Mouse (Mus musculus): ENCODE data around the gene Fam131b.

Fam131b gene

DNA sequence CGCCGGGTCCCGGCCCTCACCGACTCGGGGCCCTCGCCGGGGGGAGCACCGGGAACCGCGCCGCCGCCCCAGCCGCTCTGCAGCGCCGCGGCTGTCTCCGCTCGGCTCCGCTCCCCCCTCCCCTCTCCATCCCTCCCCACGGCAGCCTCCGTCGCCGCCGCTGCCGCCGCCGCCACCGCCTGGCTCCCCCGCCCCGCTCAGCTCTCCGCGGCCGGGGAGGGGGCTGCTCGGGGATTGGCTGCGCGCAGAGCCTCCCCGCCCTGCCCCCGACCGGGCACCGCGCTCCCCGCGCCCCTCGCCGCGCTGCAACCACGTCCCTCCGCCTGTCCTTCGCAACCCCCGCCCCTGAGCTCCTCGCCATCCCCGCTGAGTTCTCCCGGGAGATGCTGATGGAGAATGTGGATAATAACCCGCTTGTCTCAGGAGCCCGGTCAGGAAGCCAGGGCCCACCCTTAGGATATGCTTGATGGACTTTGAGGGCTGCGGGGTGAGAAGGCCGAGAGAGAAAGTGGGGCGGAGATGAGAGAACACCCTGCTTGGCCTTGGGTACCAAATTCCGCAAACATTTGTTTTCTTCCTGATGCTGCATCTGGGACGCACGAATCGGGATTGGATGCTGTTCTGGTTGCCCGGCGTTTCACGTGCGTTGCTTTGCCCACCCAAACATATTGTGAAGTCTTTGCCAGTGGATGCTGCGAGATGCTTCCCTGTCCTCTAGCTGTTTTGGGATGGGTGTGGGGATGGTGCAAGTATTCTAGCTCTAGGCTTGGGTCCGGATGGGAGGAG, at the start of gene Fam131b:
Fam131b (minus strand) TSS at position 162 of the 786 bp plus-strand sequence.
- peak; percentile 77 for DNase-seq (ENCODE audit: inconsistent ontology term)

GRCm38 (mm10) chr6:42373669-42374430, 49.4 kb upstream of the Fam131b start:
- DNase-seq (ENCODE audit: inconsistent ontology term) = no peak

DNA sequence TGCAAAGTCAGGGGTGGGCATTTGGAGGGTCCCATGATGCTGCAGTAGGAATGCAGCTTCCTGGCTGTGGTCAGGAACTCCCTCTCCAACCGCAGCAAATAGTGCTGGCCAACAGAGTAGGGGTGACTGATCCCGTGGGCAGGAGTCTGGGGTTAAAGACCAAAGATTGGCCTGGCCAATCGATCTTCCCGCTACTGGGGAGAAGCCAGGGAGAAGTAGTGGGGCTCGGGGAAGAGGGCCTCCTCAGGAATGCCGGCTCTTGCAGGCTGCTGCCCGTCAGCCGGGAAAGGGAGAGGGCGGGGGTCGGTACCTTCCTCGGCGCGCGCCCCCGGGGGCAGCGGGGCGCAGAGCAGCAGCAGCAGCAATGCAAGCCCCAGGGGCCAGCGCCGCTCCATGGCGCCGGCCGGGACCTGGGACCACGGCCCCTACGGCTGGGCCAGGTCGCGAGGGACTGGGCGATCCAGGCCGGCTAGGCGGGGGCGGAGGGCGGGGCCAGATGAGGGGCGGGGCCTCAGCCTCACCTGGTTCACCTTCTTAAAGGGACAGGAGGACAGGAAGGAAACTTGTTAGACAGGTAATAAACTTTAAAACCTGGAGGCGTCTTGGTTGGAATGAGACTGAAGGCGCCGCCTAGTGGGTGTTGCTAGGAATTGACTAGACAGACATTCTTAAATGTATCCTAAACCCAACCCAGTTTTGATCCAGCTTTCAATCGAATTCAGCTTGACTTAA, 48.5 kb upstream of the Fam131b start, which contains the start of gene Epha1:
Epha1 (minus strand) TSS at position 453 of the 732 bp plus-strand sequence.
- DNase-seq (ENCODE audit: inconsistent ontology term) = no peak

GRCm38 (mm10) chr6:42372421-42372815, 48.0 kb upstream of the Fam131b start:
- no peak for DNase-seq (ENCODE audit: inconsistent ontology term)

DNA sequence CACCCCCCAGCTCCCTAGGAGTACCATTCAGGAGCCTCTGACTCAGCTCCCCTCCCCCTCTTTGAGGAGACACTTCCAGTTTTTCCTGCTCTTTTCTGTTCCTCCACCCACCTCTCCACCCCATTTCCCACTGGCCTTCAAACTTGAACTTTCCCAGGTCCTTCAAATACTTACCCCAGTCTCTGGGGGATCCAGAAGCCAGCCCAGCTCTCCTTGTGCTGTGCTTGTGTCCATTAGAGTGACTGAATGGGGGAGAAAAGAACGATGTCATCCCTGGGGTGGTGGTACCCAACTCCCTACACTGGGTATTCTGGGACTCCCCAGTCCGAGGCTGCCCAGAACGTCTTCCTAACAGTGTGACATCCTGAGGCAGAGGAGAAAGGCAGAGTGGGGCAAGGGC, 47.6 kb upstream of the Fam131b start:
- DNase-seq (ENCODE audit: inconsistent ontology term) = no peak

DNA sequence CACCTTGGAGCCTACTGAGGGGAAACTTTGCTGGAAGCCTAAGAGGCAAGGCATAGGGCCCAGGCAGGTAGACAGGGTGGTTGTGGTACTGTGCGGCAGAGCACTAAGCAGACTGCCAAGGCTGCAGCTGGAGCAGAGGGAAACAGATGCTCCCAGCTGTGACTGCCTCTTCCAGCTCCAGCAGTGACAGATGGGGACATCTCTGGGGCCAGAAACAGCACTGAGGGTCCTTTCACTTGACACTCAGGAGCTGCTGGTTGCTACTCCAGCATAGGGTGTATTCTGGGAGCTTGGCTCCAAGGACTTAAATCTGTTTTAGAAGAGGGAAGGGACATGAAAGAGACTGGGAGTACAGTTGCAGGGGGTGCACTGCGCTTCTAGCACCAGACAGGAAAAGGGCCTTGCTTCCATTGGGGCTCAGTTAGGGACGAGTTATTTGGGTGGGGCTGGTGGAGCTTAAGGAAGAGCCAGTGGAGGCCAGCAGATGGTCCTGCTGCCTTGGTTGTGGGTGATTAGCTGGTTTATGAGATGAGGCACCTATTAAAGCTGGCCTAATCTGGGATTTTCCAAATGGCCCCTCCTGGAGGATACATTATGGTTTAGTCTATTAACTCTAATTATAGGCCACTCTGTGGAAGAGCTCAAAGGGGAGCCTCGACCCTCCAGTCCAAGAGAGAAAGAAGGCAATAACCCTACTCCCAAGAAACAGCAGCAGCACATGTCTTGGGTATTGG, 46.4 kb upstream of the Fam131b start:
- DNase-seq (ENCODE audit: inconsistent ontology term) = no peak

DNA sequence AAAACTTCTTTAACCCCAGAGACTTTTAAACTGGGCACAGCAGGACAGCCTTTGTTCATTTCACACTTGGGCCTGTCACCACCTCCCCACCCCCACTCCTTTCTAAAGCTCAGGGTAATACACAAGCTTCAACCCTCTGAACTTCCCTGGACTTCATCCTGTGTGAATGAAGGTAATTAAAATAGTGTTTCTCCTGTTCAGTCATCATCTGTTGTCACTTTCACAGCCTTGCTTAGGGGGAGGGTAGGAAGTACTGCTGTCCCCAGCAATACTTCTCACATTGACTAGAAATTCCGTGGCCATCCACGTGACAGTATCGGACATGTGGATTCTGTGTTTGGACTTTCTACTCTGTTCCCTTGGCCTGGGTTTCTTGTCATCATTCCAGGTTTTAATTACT, 45.4 kb upstream of the Fam131b start:
- DNase-seq (ENCODE audit: inconsistent ontology term) = no peak

- no peak for DNase-seq (ENCODE audit: inconsistent ontology term)
Measured at GRCm38 (mm10) chr6:42365215-42365614, 40.8 kb upstream of the Fam131b start.

DNA sequence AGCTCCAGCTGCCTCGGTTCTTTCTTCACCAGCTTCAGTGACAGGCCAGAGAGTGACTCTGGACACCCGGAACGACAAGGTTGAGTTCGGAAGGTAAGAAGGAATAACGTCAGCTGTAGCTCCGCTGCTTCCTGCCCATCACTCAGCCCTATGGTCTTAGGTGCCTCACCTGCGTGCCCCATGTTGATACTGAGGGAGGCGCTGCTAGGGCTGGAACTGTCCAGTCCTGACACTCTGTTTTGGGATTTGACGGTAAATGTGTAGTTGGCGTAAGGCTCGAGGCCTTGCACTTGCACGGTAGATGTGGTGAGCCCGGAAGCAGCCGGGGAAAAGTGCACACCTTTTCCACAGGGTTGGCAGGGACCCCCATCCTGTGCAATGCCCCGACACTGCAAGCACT, 40.2 kb upstream of the Fam131b start:
- DNase-seq (ENCODE audit: inconsistent ontology term) = no peak

- no peak for DNase-seq (ENCODE audit: inconsistent ontology term)
Measured at GRCm38 (mm10) chr6:42364066-42364465, 39.6 kb upstream of the Fam131b start.

DNA sequence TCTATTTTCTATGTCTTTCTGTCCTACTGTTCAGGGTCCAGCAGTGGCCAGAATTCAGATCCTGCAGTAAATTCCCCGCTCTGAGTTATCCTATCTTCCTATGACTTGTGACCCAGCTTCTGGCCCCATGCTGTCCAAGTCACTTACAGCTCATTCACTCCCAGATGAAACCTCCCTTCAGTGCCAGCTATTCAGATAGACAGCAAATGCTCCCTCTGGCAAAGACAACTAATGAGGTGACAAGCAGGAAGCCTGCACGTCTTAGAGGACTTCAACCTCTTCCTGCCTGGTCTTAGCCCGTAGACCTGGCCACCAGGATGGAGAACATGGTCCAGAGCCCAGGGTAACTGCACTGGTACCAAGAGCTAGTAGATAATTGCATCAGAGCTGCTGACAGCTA, 38.5 kb upstream of the Fam131b start:
- DNase-seq (ENCODE audit: inconsistent ontology term) = no peak

GRCm38 (mm10) chr6:42362497-42362896, 38.1 kb upstream of the Fam131b start:
- no peak for DNase-seq (ENCODE audit: inconsistent ontology term)

GRCm38 (mm10) chr6:42362074-42362473, 37.6 kb upstream of the Fam131b start:
- DNase-seq (ENCODE audit: inconsistent ontology term) = peak; percentile 50

- DNase-seq (ENCODE audit: inconsistent ontology term) = no peak
Measured at GRCm38 (mm10) chr6:42361041-42361895, 36.8 kb upstream of the Fam131b start.

GRCm38 (mm10) chr6:42360231-42360840, 35.9 kb upstream of the Fam131b start:
- no peak for DNase-seq (ENCODE audit: inconsistent ontology term)

GRCm38 (mm10) chr6:42359364-42360147, 35.1 kb upstream of the Fam131b start:
- peak; percentile 62 for DNase-seq (ENCODE audit: inconsistent ontology term)

DNA sequence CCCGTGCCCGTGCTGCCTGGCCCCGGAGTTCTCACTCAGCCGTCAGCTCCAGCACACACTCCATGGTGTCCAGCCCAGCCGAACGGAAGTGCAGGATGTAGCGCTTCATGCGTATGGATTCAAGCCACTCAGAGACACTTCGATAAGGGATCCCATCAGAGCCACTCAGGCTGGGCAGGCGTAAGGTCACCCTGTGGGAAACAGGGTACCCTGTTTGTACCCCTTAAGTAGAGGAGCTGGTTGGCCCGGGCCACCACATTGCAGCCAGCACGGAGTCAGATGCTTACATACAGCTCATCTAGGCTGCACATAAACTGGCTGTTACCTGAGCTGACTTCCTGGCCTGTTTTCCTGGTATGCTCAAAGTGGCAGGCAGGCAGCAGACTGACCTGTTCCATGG, 34.5 kb upstream of the Fam131b start:
- no peak for DNase-seq (ENCODE audit: inconsistent ontology term)

GRCm38 (mm10) chr6:42357901-42358300, 33.5 kb upstream of the Fam131b start:
- no peak for DNase-seq (ENCODE audit: inconsistent ontology term)

DNA sequence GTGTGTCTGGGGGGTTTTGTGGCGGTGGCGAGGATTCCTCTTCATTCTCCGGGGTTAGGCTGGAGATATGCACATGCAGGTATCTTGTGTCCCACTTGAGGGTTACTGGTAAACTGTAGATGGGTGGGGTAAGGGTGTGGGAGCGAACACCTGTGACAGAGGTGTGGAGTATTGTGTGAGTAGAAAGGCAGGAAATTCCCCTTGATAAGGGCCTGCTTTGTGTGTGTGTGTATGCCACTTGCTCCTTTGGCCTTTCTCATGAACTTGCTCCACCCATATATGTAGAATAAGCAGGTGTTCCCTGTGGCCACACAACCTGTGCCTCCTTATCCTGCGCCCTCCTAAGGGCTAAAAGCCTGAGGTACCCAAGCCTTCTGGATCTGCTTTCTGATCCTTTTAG, 32.5 kb upstream of the Fam131b start:
- DNase-seq (ENCODE audit: inconsistent ontology term) = no peak
